Mouse (Mus musculus): ENCODE measurements around the gene Ccr10. TPM values are rescaled to one million over a fixed set of nuclear protein-coding genes. Genes with fewer than 3 reads are reported as not detected.
A peak's percentile ranks its signal among the peaks of the same experiment; 100 is the strongest.

The Ccr10 gene
- polyA plus RNA-seq, 1 experiment from 2014 or later = 0.12 TPM

DNA sequence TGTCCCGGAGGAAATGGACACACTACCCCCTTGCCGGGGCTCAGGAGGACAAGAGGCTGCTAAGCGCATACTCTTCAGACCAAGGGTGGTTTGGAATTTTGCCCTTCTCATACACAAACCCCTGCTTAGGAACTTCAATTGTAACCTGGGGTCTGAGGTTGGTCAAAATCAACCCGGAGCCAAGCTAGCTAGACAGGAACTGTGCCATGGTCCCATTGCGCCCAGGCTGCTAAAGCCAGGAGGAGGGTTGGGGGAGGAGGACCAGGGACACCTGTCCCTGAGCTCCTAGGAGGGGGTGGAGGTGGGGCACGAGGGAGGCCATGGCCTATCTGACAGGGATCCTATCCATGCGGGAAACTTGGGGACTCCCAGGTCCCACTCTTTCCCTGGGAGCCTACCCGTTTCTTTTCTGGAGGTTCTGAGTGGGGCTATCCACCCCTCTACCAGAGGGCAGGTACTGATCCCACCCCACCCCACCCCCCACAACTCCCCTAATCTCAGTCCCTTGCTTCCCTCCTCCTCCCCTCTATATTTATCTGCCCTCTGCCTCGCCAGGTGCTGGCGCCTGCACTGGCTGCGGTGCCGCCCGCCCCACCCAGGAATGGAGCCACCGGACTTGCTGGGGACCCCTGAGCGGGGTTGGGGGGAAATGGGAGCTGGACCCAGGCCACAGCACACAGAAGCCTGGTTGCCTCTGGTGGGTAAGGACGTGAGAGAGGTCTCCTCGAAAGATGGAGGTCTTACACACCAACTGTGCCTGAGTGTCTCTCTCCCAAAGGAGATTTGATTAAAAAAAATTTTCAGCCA, 5.7 kb downstream of the Ccr10 start:
- Histone ChIP-seq H3K27ac (ENCODE audit: low read depth, low read length) (no peak overlapping the region), H3K36me3 (ENCODE audit: control insufficient read depth, insufficient read depth, low read length) (peaks cover 14% of the 10 kb centered on the region), H3K9me3 (ENCODE audit: control insufficient read depth, low read length) (no peaks in the 10 kb centered on the region), H3K27me3 (ENCODE audit: control insufficient read depth, insufficient read depth, low read length) (peaks cover 40% of the 10 kb centered on the region), H3K4me1 (ENCODE audit: control insufficient read depth, insufficient read depth, low read length) (peaks cover 44% of the 10 kb centered on the region), H3K4me3 (ENCODE audit: low read depth, low read length) (peak overlapping the region; percentile 60), H3K4me2 (ENCODE audit: low read depth, low read length) (peak overlapping the region; percentile 90), H3K9ac (replicated peaks; ENCODE audit: low read depth, low read length) (peak overlapping the region; percentile 64; the same call in 1 of the 2 replicates)
- 13% methylated on average over 17 of the region's 17 CpGs for WGBS
- no peak for ATAC-seq (ENCODE audit: low read depth)

DNA sequence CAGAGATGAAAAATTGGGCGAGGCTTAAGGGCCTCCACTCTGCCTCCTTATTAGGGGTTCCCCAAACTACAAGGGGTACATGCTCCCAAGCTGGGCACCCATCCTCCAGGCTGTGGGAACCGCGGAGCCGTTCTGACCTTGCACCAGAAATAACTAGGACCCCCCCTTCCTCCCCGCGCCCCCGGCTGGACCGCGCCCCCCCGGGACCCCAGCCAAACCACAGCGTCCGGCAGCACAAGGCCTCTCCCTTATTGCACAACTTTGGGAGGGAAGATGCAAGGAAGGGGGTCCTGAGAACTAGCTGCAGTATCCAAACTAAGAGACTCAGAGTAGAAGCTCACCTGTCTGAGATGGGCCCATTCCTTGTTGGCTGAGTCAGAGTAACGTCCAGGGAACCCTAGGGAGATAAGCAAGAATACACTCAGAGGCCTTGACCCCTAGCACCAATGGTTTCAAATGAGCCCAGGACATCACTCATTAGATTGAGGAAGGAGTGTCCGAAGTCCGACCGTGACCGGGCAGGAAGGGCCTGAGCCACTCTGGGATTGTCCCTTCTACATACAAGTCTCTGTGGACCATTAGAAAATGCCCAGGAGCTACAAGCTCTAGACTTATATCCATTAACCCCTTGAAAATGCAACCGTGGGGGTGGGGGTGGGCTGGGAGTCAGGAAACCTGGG, 6.8 kb downstream of the Ccr10 start:
- Histone ChIP-seq H3K36me3 (ENCODE audit: control insufficient read depth, insufficient read depth, low read length) (peaks cover 14% of the 10 kb centered on the region), H3K27me3 (ENCODE audit: control insufficient read depth, insufficient read depth, low read length) (peaks cover 49% of the 10 kb centered on the region), H3K27ac (ENCODE audit: low read depth, low read length) (no peak overlapping the region), H3K4me2 (ENCODE audit: low read depth, low read length) (peak overlapping the region; percentile 90; the same call in 1 of the 2 replicates), H3K9me3 (ENCODE audit: control insufficient read depth, low read length) (no peaks in the 10 kb centered on the region), H3K9ac (replicated peaks; ENCODE audit: low read depth, low read length) (no peak overlapping the region), H3K4me3 (ENCODE audit: low read depth, low read length) (peak overlapping the region; percentile 1; the same call in 1 of the 2 replicates), H3K4me1 (ENCODE audit: control insufficient read depth, insufficient read depth, low read length) (peaks cover 38% of the 10 kb centered on the region)
- ATAC-seq (ENCODE audit: low read depth) = no peak
- WGBS = 57% methylated on average over 18 of the region's 18 CpGs

DNA sequence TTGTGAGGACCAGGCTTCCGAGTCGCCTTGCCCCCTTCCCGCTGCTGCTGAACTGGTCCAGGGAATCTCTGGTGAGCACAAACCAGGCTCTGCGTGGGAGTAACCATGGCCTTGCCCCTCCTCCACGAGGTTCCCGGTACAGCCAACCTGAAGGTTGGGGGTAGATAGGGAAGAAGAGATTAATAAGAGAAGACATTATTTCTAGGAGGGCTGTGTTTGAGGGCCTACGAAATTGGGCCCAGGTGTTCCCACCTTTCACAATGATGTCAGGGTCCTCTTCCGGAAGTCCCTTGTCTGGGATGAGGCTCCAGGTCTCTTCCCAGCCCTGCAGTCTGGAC, 7.3 kb downstream of the Ccr10 start:
- no peak for ATAC-seq (ENCODE audit: low read depth)
- H3K9ac ChIP-seq (replicated peaks; ENCODE audit: low read depth, low read length) = no peak overlapping the region
- H3K4me1 ChIP-seq (ENCODE audit: control insufficient read depth, insufficient read depth, low read length) = peaks cover 33% of the 10 kb centered on the region
- H3K36me3 ChIP-seq (ENCODE audit: control insufficient read depth, insufficient read depth, low read length) = peaks cover 14% of the 10 kb centered on the region
- H3K4me3 ChIP-seq (ENCODE audit: low read depth, low read length) = no peak overlapping the region
- H3K27me3 ChIP-seq (ENCODE audit: control insufficient read depth, insufficient read depth, low read length) = peaks cover 52% of the 10 kb centered on the region
- H3K9me3 ChIP-seq (ENCODE audit: control insufficient read depth, low read length) = no peaks in the 10 kb centered on the region
- WGBS = 46% methylated on average over 8 of the region's 8 CpGs
- no peak overlapping the region for H3K27ac ChIP-seq (ENCODE audit: low read depth, low read length)
- no peak overlapping the region for H3K4me2 ChIP-seq (ENCODE audit: low read depth, low read length)

DNA sequence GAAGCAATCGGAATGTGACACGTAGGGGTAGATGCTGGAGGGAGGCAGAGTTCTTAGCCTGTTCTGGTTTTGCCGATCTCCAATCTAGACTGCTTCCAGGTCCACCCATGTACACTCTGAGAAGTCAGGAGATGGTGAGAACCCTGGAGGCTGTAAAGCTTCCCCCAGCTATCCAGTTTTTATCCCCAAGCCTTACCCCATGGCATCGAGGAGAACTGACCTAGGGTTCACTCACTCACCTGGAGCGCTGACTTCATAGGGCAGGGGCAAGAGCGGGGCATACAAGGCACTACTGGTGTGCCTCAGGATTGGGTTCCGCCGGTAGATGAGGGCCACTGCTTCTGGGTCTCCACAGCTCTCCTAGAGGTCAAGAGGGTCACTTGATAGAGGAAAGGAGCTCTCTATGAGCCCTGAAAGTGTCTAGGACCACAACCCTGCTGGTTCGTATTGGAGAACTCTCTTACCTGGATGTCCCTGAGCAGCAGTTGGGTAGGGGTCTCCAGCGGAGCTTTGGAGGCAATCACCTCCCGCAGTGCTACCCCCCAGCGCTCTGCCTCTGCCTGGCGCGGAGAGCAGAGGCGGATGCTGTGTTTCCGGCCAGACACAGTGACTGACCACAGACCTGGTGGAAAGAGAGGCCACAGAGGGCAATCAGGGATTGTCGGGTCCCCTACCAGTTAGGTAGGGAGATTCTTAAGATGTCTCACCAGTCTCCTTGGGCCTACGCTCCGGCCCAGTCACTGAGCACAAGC, 7.9 kb downstream of the Ccr10 start:
- no peak overlapping the region for H3K4me2 ChIP-seq (ENCODE audit: low read depth, low read length)
- peaks cover 14% of the 10 kb centered on the region for H3K36me3 ChIP-seq (ENCODE audit: control insufficient read depth, insufficient read depth, low read length)
- H3K27me3 ChIP-seq (ENCODE audit: control insufficient read depth, insufficient read depth, low read length) = peaks cover 52% of the 10 kb centered on the region
- H3K4me3 ChIP-seq (ENCODE audit: low read depth, low read length) = no peak overlapping the region
- H3K9me3 ChIP-seq (ENCODE audit: control insufficient read depth, low read length) = no peaks in the 10 kb centered on the region
- peaks cover 32% of the 10 kb centered on the region for H3K4me1 ChIP-seq (ENCODE audit: control insufficient read depth, insufficient read depth, low read length)
- no peak overlapping the region for H3K9ac ChIP-seq (replicated peaks; ENCODE audit: low read depth, low read length)
- ATAC-seq (ENCODE audit: low read depth) = no peak
- WGBS = 43% methylated on average over 19 of the region's 19 CpGs
- H3K27ac ChIP-seq (ENCODE audit: low read depth, low read length) = no peak overlapping the region

DNA sequence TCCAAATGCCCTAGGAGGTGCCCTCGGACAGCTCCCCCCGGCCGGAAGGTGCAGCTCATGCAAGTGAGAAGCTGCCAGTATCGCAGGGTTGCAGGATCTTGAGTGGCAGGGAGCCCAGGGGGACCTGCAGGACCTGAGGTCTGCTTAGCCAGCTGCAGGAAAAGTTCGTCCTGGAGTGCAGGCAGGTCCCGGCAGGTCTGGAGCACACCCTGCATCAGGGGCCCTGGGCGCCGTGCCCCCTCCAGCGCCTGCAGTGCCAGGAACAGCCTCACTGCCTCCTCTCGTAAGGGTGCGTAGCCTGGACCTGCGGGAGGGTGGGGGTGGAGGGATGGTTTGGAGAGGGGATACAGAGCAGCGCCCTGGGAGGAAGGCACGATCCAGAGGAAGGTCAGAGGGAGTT, 8.9 kb downstream of the Ccr10 start:
- no peak overlapping the region for H3K9ac ChIP-seq (replicated peaks; ENCODE audit: low read depth, low read length)
- peaks cover 17% of the 10 kb centered on the region for H3K36me3 ChIP-seq (ENCODE audit: control insufficient read depth, insufficient read depth, low read length)
- WGBS = 42% methylated on average over 14 of the region's 14 CpGs
- H3K4me3 ChIP-seq (ENCODE audit: low read depth, low read length) = no peak overlapping the region
- no peak for ATAC-seq (ENCODE audit: low read depth)
- H3K4me2 ChIP-seq (ENCODE audit: low read depth, low read length) = no peak overlapping the region
- peaks cover 52% of the 10 kb centered on the region for H3K27me3 ChIP-seq (ENCODE audit: control insufficient read depth, insufficient read depth, low read length)
- H3K4me1 ChIP-seq (ENCODE audit: control insufficient read depth, insufficient read depth, low read length) = peaks cover 24% of the 10 kb centered on the region
- H3K27ac ChIP-seq (ENCODE audit: low read depth, low read length) = no peak overlapping the region
- H3K9me3 ChIP-seq (ENCODE audit: control insufficient read depth, low read length) = no peaks in the 10 kb centered on the region

DNA sequence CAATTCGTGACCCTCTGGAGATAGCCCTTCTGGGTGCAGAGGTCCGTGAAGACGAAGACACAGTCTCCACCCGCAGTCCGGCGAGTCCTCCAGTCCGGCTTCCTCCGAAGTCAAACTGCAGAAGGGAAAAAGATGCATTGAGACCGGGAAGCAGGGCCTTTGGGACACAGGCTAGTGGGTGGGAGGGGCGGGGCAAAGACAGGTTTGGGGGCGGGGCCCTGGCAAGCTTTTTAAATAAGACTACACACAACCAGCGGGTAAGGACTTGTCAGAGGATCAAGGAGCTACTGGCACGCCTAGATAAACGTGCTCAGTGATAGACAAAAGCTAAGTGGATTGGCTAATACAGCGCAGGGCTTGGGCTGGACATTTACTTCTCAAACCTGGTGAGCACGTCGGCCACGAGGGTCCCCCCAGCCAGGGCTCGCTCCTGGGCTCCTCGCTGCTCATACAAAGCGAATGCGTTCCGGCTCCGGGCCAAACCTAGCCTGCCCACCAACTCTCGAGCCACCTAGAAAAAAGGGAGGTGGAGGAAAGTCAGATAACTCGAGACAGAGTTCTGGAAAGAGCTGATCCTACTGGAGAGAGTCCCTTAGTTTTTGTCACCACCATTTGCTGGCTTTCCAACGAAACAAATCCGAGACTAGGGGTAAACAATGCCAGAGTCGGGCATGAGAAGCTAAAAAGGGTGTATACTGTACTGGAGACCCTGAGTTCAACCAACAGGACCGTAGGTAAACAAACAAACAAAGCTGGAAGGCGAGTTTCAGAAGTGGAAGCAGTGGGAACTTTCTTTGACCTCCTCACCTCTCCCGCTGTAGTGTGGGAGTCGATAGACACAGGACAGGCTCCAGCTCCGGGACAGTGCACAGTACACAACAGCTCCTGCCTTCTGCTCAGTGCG, 10.3 kb downstream of the Ccr10 start:
- no peak overlapping the region for H3K4me2 ChIP-seq (ENCODE audit: low read depth, low read length)
- no peak overlapping the region for H3K27ac ChIP-seq (ENCODE audit: low read depth, low read length)
- peaks cover 17% of the 10 kb centered on the region; the same call in 1 of the 2 replicates for H3K4me1 ChIP-seq (ENCODE audit: control insufficient read depth, insufficient read depth, low read length)
- peaks cover 17% of the 10 kb centered on the region for H3K36me3 ChIP-seq (ENCODE audit: control insufficient read depth, insufficient read depth, low read length)
- no peaks in the 10 kb centered on the region for H3K9me3 ChIP-seq (ENCODE audit: control insufficient read depth, low read length)
- ATAC-seq (ENCODE audit: low read depth) = no peak
- no peak overlapping the region for H3K4me3 ChIP-seq (ENCODE audit: low read depth, low read length)
- H3K9ac ChIP-seq (replicated peaks; ENCODE audit: low read depth, low read length) = no peak overlapping the region
- peaks cover 52% of the 10 kb centered on the region for H3K27me3 ChIP-seq (ENCODE audit: control insufficient read depth, insufficient read depth, low read length)
- 18% methylated on average over 35 of the region's 35 CpGs for WGBS

DNA sequence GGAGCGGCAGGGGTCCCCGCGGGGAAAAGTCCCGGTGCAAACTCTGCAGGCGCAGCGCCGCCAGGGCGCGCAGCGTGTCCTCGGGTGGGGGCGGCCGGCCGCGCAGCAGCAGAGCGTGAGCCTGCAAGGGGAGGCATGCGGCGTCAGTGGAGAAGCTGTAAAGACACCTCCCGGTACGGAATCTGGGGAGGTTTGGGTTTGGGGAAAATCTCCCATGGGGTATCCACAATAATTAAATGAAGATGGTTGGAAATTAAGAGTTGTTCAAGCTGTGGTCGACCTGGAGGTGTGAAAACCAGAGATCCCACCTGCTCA, 10.9 kb downstream of the Ccr10 start:
- Histone ChIP-seq H3K36me3 (ENCODE audit: control insufficient read depth, insufficient read depth, low read length) (peaks cover 17% of the 10 kb centered on the region), H3K4me2 (ENCODE audit: low read depth, low read length) (peak overlapping the region; percentile 23; the same call in 1 of the 2 replicates), H3K4me1 (ENCODE audit: control insufficient read depth, insufficient read depth, low read length) (peaks cover 11% of the 10 kb centered on the region; the same call in 1 of the 2 replicates), H3K4me3 (ENCODE audit: low read depth, low read length) (peak overlapping the region; percentile 20), H3K9ac (replicated peaks; ENCODE audit: low read depth, low read length) (peak overlapping the region; percentile 7; the same call in 1 of the 2 replicates), H3K27ac (ENCODE audit: low read depth, low read length) (no peak overlapping the region), H3K27me3 (ENCODE audit: control insufficient read depth, insufficient read depth, low read length) (peaks cover 52% of the 10 kb centered on the region), H3K9me3 (ENCODE audit: control insufficient read depth, low read length) (no peaks in the 10 kb centered on the region)
- ATAC-seq (ENCODE audit: low read depth) = no peak
- 5% methylated on average over 21 of the region's 21 CpGs for WGBS
